Mouse (Mus musculus) MEL (cell line): ENCODE results near the gene Fbl.

Experiments
- CTCF ChIP-seq, 3 experiments: IDR thresholded peaks in 2 of 3; conservative IDR thresholded peaks in 1 of 3; 2 replicates each; pipeline ENCODE4 v1.5.1; 2011 to 2012; ENCODE audit warnings: low read length in 3 of 3, low read depth in 2 of 3, mild to moderate bottlenecking in 2 of 3, improper control_type of control experiment in 1 of 3, inconsistent platforms in 1 of 3, mixed read lengths in 1 of 3, moderate library complexity in 1 of 3; ENCODE audit not compliant: control insufficient read depth in 1 of 3, insufficient read depth in 1 of 3, poor library complexity in 1 of 3, severe bottlenecking in 1 of 3
- HCFC1 ChIP-seq: IDR thresholded peaks from 2 replicates; pipeline ENCODE4 v1.6.1; 2012; ENCODE audit warnings: low read depth, mild to moderate bottlenecking, inconsistent platforms, low read length, improper control_type of control experiment, moderate library complexity
- POLR2A ChIP-seq, 2 experiments: IDR thresholded peaks; 2 replicates each; pipeline ENCODE4 v1.6.1; 2011 to 2012; ENCODE audit warnings: low read length in 2 of 2, mild to moderate bottlenecking in 2 of 2, control low read depth in 1 of 2, improper control_type of control experiment in 1 of 2, low read depth in 1 of 2, moderate library complexity in 1 of 2; ENCODE audit not compliant: control insufficient read depth in 1 of 2, insufficient read depth in 1 of 2, poor library complexity in 1 of 2
- POLR2AphosphoS5 ChIP-seq: IDR thresholded peaks from 2 replicates; pipeline ENCODE4 v1.6.1; 2012; ENCODE audit warnings: low read depth, borderline replicate concordance, mild to moderate bottlenecking, inconsistent platforms, low read length, moderate library complexity, mixed read lengths
- TBP ChIP-seq: IDR thresholded peaks from 2 replicates; pipeline ENCODE4 v1.8.0; 2011; ENCODE audit warnings: low read depth, low read length, improper control_type of control experiment

- no peak for TF ChIP-seq HCFC1
- TF ChIP-seq POLR2A (IDR thresholded peaks at IDR 0.05; ENCODE audit: control insufficient read depth in 1 of 2, insufficient read depth in 1 of 2, low read depth in 1 of 2, low read length in 2 of 2, poor library complexity in 1 of 2), result no peak
- no peak for TF ChIP-seq POLR2AphosphoS5
- TF ChIP-seq CTCF (IDR thresholded peaks at IDR 0.05 in 2 of 3, conservative IDR thresholded peaks at IDR 0.05 in 1 of 3; ENCODE audit: control insufficient read depth in 1 of 3, insufficient read depth in 1 of 3, low read depth in 2 of 3, low read length in 3 of 3, poor library complexity in 1 of 3, severe bottlenecking in 1 of 3), result no peak
- no peak for TF ChIP-seq TBP
Observed at GRCm38 (mm10) chr7:28159292-28159691, 10.2 kb upstream of the Fbl start.
